Mouse (Mus musculus): ENCODE measurements around the gene Stum.

Gene Stum

GRCm38 (mm10) chr1:180428101-180428712 lies 55.1 kb downstream of the Stum start:
- peak; percentile 79 for DNase-seq

- no peak for DNase-seq
Observed at GRCm38 (mm10) chr1:180427685-180428084, 55.6 kb downstream of the Stum start.

GRCm38 (mm10) chr1:180426405-180426804 lies 56.9 kb downstream of the Stum start:
- no peak for DNase-seq

- no peak for DNase-seq
Observed at GRCm38 (mm10) chr1:180423931-180424330, 59.4 kb downstream of the Stum start.

GRCm38 (mm10) chr1:180423008-180423639 lies 60.2 kb downstream of the Stum start:
- DNase-seq: peak; percentile 53

DNA sequence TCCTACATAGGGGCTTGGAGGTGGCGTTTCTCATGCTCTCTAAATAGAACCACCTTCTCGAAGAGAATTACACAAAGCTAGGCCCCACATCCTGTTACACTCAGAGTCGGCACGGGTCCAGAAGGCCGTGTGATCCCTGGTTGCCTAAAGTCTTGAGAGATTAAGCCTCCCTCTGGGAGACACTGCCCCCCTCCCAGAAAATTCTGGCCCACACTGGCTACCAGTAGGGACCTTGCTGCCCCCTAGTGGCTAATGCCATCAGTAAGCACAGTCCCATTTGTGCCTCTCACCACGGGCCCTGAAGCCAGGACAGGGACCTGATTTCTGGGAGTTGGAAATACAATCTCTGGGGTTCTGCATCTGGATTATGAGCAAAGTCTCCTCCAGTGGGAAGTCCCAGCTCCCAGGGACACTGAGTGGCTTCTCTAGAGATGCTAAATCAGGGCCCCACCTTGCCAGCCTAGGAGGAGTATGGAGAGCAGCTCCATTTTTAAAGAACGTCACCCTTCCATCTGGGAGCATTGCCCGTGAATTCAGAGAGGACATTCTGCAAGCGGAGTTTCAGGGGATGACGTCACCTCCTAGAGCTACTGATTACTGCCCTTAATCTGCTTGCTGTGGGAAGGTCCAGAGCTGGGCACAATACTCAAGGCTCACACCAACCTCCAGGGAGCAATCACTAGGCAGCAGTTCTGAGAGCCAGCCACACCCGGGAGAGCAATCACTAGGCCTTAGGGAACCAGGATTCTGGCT lies 61.1 kb downstream of the Stum start:
- peak; percentile 92 for DNase-seq

DNA sequence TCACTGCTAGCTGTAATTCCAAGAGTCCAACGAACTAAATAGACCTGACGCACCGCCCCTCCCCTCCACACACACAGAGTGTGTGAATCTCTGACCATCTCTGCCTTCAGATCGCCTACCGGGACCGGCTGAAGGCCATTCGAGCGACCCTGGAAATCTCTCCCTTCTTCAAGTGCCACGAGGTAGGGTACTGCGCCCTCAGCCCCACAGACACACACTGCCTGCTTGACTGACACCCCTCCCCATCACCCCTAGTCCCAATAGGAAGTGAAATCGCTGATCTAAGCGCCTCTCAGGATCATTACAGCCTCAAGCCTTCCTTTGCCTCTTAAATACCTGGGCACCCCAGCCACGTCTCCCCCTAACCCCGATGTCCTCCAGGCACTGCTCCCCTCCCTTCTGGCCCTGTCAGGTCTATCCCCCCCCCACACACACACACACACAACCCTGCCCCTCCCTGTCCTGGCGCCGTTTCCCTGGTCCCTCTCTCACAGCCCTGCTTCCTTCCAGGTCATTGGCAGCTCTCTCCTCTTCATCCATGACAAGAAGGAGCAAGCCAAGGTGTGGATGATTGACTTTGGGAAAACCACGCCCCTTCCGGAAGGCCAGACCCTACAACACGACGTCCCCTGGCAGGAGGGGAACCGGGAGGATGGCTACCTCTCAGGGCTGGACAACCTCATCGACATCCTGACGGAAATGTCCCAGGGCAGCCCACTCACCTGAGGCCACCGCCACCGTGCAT lies 62.0 kb downstream of the Stum start:
- DNase-seq: no peak

DNA sequence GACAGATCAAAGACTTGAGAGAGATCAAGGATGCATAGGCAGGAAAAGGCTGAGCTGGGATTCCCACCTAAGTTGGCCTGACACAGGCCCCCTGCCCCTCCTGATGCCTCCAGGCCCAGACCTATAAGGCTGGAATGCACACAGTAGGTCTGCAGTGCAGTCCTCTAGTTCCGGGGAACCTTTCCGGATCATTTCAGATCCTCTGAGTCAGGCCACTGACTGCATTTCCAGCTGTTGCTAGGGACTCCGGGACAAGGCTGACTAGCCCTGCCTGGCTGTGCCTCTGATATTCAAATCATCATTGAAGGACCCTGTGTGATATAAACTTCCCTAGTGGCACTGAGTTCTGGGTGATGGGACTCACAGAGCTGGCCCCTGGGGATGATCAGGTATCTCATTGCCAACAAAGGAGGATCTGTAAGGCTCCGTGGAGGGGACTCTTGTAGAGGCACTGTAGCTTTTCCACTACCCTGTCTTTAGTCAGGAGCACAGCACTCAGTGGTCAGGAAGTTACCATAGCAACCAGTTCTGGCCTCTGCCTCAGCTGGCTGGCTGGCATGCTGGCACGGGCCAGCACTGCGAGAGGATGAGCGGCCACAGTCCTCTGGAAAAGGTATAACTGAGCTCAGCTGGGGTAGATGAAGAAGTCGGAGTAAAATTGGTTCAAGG lies 62.7 kb downstream of the Stum start:
- DNase-seq: no peak

- DNase-seq: no peak
Observed at GRCm38 (mm10) chr1:180419059-180419458, 64.2 kb downstream of the Stum start.

GRCm38 (mm10) chr1:180417118-180417517 lies 66.2 kb downstream of the Stum start:
- DNase-seq: peak; percentile 67

GRCm38 (mm10) chr1:180415836-180416235 lies 67.5 kb downstream of the Stum start:
- DNase-seq: no peak

DNA sequence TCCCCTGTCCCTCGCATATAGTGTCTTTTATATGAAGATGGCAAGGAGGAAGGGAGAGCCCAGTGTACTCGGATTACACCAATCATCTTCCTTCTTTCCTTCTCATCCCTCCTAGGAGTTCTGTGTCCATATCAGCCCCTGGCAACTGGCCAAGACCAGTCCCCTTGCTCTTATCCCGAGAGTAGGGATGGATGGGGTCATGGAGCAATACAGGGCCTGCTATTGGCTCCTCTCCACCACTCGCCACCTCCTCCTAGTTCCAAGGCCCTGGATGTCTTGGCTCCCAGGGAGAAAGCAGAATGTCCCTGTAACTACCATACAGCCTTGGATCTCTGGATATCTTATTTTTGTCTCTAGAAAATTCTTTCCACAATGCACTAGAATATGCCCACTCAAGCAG lies 68.2 kb downstream of the Stum start:
- DNase-seq: no peak

- DNase-seq: no peak
Observed at GRCm38 (mm10) chr1:180410306-180410705, 73.0 kb downstream of the Stum start.

GRCm38 (mm10) chr1:180409771-180410170 lies 73.5 kb downstream of the Stum start:
- DNase-seq: no peak

GRCm38 (mm10) chr1:180408832-180409231 lies 74.5 kb downstream of the Stum start:
- peak; percentile 74 for DNase-seq

GRCm38 (mm10) chr1:180407727-180408719 lies 75.3 kb downstream of the Stum start:
- DNase-seq: no peak

DNA sequence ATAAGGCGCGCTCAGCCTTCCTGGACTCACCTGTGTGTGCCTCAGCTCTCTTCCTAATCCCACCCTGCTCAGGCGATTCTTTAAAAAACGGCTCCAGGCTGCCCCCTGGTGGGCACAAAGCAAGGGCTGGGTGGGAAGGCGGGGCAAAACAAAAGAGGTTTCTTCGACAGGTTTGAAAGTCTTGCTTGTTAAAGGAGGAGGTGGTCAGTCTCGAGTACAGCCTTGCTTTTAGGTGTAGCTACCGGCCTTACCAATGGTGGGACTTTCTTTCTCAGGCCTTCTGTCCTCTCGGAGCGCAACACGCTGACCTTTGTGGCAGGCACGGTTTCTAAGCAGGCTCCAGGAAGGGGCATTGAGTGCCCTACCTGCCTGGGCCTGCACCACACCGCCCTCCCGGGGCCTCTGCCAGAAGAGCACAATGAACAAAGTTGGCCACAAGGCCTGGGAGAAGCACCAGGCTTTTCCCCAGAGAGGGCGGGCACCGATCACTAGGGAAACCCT lies 76.1 kb downstream of the Stum start:
- peak; percentile 88 for DNase-seq

DNA sequence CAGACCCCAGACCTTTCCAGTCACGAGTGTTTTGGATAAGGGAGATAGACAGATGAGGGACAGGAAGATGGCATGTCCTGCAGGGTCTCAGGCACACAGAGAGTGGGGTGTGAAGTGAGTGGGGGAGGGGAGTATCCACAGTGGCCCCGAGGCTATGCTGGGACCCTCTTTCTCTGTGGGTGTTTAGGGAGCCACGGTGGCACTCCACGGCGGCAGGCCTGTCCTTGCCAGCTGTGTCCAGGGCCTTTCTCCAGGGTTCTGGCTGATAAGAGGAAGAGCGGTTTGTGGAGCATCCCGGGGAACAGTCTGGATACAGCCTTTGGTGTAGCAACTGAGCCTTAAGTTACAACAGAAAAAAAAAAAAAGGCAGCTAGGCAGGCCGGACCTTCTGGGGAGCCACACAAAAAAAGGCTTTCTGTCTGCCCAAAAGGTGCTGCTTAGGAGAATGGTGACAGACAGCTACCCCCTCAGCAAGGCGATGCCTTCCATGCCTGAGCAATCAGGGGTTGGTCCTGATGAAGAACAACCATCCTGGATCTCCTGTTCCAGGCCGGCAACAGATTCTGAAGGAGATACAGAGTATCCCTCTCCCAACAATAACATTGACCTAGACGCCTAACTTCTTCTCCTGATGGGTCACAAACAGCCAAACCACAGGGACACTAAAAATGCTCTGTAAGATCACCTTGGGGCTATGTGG lies 76.8 kb downstream of the Stum start:
- no peak for DNase-seq

- DNase-seq: peak; percentile 84
Observed at GRCm38 (mm10) chr1:180405576-180406335, 77.5 kb downstream of the Stum start.

GRCm38 (mm10) chr1:180404706-180405105 lies 78.6 kb downstream of the Stum start:
- no peak for DNase-seq
